In the genomic region with DNA sequence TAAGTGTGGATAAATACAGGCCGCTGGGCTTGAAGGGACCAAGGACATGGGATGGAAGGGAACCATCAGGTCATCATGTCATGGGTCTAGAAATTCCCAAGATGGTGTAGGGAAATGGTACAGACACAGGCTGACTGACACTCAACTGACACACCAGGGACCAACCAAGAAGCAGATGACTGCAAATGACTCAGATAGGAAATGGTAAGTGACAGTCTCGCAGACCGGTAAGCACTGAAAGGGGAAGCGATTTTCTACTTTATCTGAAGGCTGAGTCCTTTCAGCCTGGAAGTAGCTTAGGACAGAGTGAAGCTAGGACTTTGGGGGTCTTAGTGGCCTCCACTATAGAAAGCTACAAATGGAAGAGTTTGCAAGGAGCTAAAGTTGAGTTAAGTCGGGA, we compare ENCODE assay signal across 28 mouse cellular contexts.
DNase-seq lines count a peak whose midpoint lies in the region; ATAC-seq and TF ChIP-seq lines count a peak whose summit lies in the region.
"Had no signal": no experiment of that assay in that cellular context is flagged by ENCODE, and none has a peak within 500 bp of the region (broad histone marks: within the 10 kb centered on the region; RNA-seq: fewer than 3 reads in every experiment).

No protein-coding gene starts in this region.

- no peak for TF ChIP-seq RAD21 in CH12.LX (IDR thresholded peaks at IDR 0.05; ENCODE audit: low read depth, low read length)

- H3K27me3 ChIP-seq in CH12.LX (replicated peaks) = no peaks in the 10 kb centered on the region
- H3K27me3 ChIP-seq: embryonic facial prominence, embryonic 12.5 days; embryonic facial prominence, embryonic 15.5 days had no signal

- no peak overlapping the region for H3K27ac ChIP-seq in CH12.LX (ENCODE audit: insufficient read depth, low read depth)
- H3K27ac ChIP-seq: embryonic facial prominence, embryonic 12.5 days; embryonic facial prominence, embryonic 15.5 days; gastrocnemius, adult 2 months; heart, embryonic 15.5 days; hindbrain, embryonic 10.5 days; hindbrain, embryonic 13.5 days; intestine, embryonic 15.5 days had no signal

- H3K4me1 ChIP-seq in CH12.LX (ENCODE audit: control insufficient read depth in 1 of 2, insufficient read depth in 2 of 2) = peaks cover 0 to 21% of the 10 kb centered on the region in 2 experiments; a peak in 2 of 4 replicates
- H3K4me1 ChIP-seq: embryonic facial prominence, embryonic 12.5 days; embryonic facial prominence, embryonic 15.5 days; heart, embryonic 15.5 days had no signal

- H3K36me3 ChIP-seq in CH12.LX (replicated peaks in 1 of 2; ENCODE audit: control insufficient read depth in 1 of 2, insufficient read depth in 1 of 2, low read length in 1 of 2) = no peaks in the 10 kb centered on the region
- H3K36me3 ChIP-seq: embryonic facial prominence, embryonic 12.5 days; embryonic facial prominence, embryonic 15.5 days; heart, embryonic 15.5 days; hindbrain, embryonic 10.5 days; hindbrain, embryonic 13.5 days; intestine, embryonic 15.5 days had no signal

- no peaks in the 10 kb centered on the region for H3K79me2 ChIP-seq in CH12.LX (replicated peaks; ENCODE audit: control insufficient read depth, extremely low read depth, insufficient read depth, poor library complexity, severe bottlenecking)

- TF ChIP-seq POLR2A in CH12.LX (IDR thresholded peaks at IDR 0.05; ENCODE audit: low read depth, low read length) = no peak

- TF ChIP-seq CTCF in CH12.LX (conservative IDR thresholded peaks at IDR 0.05 in 1 of 2, IDR thresholded peaks at IDR 0.05 in 1 of 2; ENCODE audit: low read depth in 2 of 2, low read length in 2 of 2) = no peak

- no peak overlapping the region for H3K4me3 ChIP-seq in CH12.LX (replicated peaks in 1 of 3; ENCODE audit: low read depth in 2 of 3, low read length in 2 of 3, poor library complexity in 1 of 3)
- H3K4me3 ChIP-seq: embryonic facial prominence, embryonic 12.5 days; embryonic facial prominence, embryonic 15.5 days; gastrocnemius, adult 2 months; heart, embryonic 15.5 days; hindbrain, embryonic 10.5 days; hindbrain, embryonic 13.5 days; intestine, embryonic 15.5 days had no signal

- dilution Hi-C loops in CH12.LX (cut with MboI; ENCODE audit: extremely low pct_ligation_motif_present, extremely low pct_unique_long_range_greater_than_20kb, low sequenced_read_pairs) = no loop called here

- intact Hi-C loops in gastrocnemius, postnatal 36 days (cut with DNase I) = no loop called here
- intact Hi-C loops in gastrocnemius, postnatal 14 days (cut with DNase I; ENCODE audit: low total_unique reads) = no loop called here

- DNase-seq in CH12.LX (ENCODE audit: extremely low read depth) = peak; percentile 52
- no peak for DNase-seq in layer of hippocampus, adult 11-12 months (ENCODE audit: low spot score)
- DNase-seq in gastrocnemius, postnatal 36 days = no peak
- DNase-seq in gastrocnemius, postnatal 14 days = no peak
- DNase-seq: adrenal gland, adult 8-10 months; adrenal gland, postnatal 25 days; B cell, adult 2 months; cerebellum, adult 18-20 months; cerebellum, adult 9-10 months; cerebellum, postnatal 14 days; forebrain, postnatal 0 days; gastrocnemius, adult 2 months; gastrocnemius, postnatal 25 days; heart, adult 11 months; heart, postnatal 10 days; heart, postnatal 36 days had no signal

- in situ Hi-C loops in CH12.LX (cut with MboI; ENCODE audit: low pct_ligation_motif_present, low pct_unique_long_range_greater_than_20kb, low sequenced_read_pairs) = no loop called here

- H3K9ac ChIP-seq in CH12.LX (ENCODE audit: insufficient read depth, low read depth) = no peak overlapping the region
- H3K9ac ChIP-seq: embryonic facial prominence, embryonic 12.5 days; embryonic facial prominence, embryonic 15.5 days; forebrain, postnatal 0 days; heart, embryonic 15.5 days; hindbrain, embryonic 13.5 days; intestine, embryonic 15.5 days had no signal

- TF ChIP-seq EP300 in CH12.LX (IDR thresholded peaks at IDR 0.05; ENCODE audit: low read length) = no peak

- peak; percentile 43 for ATAC-seq in common myeloid progenitor, adult 5-6 weeks (replicated peaks; ENCODE audit: low read depth, poor library complexity, severe bottlenecking)
- ATAC-seq in megakaryocyte progenitor cell, adult 5-6 weeks (replicated peaks; ENCODE audit: poor library complexity) = peak; percentile 49
- ATAC-seq: activated CD4-positive, CD25-positive, alpha-beta regulatory T cell, adult 4 months; forebrain, embryonic 14.5 days; forebrain, postnatal 0 days; hindbrain, embryonic 16.5 days; intestine, embryonic 15.5 days had no signal

- H3K9me3 ChIP-seq in CH12.LX (replicated peaks; ENCODE audit: low read length) = no peaks in the 10 kb centered on the region
- H3K9me3 ChIP-seq: embryonic facial prominence, embryonic 12.5 days; embryonic facial prominence, embryonic 15.5 days; heart, embryonic 15.5 days; hindbrain, embryonic 10.5 days; hindbrain, embryonic 13.5 days; intestine, embryonic 15.5 days had no signal

- H3K4me2 ChIP-seq in CH12.LX (ENCODE audit: insufficient read depth, low read depth, poor library complexity, severe bottlenecking) = no peak overlapping the region
- H3K4me2 ChIP-seq: embryonic facial prominence, embryonic 12.5 days; embryonic facial prominence, embryonic 15.5 days; heart, embryonic 11.5 days; heart, embryonic 15.5 days; hindbrain, embryonic 13.5 days; intestine, embryonic 15.5 days had no signal

TF ChIP-seq in CH12.LX, 34 proteins besides CTCF, POLR2A, EP300 and RAD21:
- TF ChIP-seq NELFE (IDR thresholded peaks at IDR 0.05; ENCODE audit: low read depth, low read length) (no peak), NRF1 (IDR thresholded peaks at IDR 0.05; ENCODE audit: low read depth, low read length) (no peak), E2F4 (IDR thresholded peaks at IDR 0.05; ENCODE audit: insufficient replicate concordance, low read depth, low read length) (no peak), ZNF384 (IDR thresholded peaks at IDR 0.05; ENCODE audit: low read depth, low read length) (no peak), GABPA (IDR thresholded peaks at IDR 0.05; ENCODE audit: insufficient replicate concordance, low read depth, low read length) (no peak), MAZ (IDR thresholded peaks at IDR 0.05; ENCODE audit: low read depth, low read length) (no peak), JUN (IDR thresholded peaks at IDR 0.05; ENCODE audit: insufficient read depth, low read depth, low read length) (no peak)
